Mouse (Mus musculus) neutrophil, adult 59 days (primary cell): ENCODE results near the gene Ssxb3. TPM values are rescaled to one million over a fixed set of nuclear protein-coding genes. Genes with fewer than 3 reads are reported as not detected.

Experiments used
- total RNA-seq, 2 experiments: library from RNA; stranded (reverse); gene quantifications; 1 replicate in 1 of 2; 2 replicates in 1 of 2; pipeline ENCODE4 v1.2.4; 2023

The Ssxb3 gene
- not detected for total RNA-seq

DNA sequence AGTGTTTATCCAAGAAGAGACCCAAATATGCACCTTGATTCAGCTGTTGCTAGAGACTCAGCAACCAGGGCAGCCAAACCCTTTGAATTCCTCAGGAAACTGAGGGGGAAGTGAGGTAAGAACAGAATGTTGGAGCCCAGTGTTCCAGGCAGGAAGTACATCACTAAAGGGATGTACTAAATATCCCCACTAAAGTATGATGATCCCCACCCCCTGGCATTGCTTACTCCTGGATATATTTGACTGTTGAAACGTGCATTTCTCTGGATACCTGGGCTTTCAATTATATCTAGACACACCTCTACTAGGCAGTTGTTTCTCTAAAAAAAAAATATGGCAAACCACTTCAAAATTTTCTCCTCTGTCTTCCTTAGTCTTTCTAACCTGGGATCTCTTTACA lies at the start of gene Ssxb3:
TSS of gene Ssxb3 (minus strand) at position 101 of the 400 bp plus-strand sequence.

DNA sequence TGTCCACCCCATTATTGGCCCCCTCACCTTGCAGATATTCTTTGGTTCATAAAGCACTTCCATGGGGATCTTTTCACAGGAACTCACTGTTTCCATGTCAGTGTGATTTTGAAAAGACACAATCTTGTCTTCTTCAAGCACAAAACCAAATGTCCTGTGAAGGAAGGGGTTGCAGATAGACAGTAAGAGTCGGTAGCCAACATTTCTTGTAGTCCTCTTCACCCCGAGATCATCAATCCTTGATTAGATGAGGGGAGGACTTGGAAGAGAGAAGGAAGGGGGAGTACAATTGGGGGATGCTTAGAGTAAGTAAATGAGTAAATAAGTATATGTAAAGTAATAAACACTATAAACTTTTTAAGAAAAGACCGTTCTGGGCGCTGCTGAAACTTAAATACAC lies 43.5 kb downstream of the Ssxb3 start, which contains the start of gene Ssxb6:
TSS of gene Ssxb6 (minus strand) at position 101 of the 400 bp plus-strand sequence.

Other genes with a start within 250 kb of the Ssxb3 start
- not detected for gene Ssxb9, start 224.8 kb downstream of the Ssxb3 start, total RNA-seq
- gene Ssxb1, start 178.5 kb downstream of the Ssxb3 start, total RNA-seq, result not detected
- not detected for gene Ssxb2, start 130.1 kb downstream of the Ssxb3 start, total RNA-seq
- not detected for gene Gm14459, start 66.9 kb downstream of the Ssxb3 start, total RNA-seq
- gene Ssxb6, start 43.6 kb downstream of the Ssxb3 start, total RNA-seq, result not detected
- not detected for gene Ssxb8, start 99.0 kb upstream of the Ssxb3 start, total RNA-seq
- gene Ssx9, start 156.6 kb upstream of the Ssxb3 start, total RNA-seq, result not detected
- gene Ssxb5, start 211.9 kb upstream of the Ssxb3 start, total RNA-seq, result not detected